Mouse (Mus musculus): ENCODE measurements around the gene Mapkbp1.

GRCm38 (mm10) chr2:120015882-120016281, 43.4 kb downstream of the Mapkbp1 start:
- no peak for TF ChIP-seq POLR2A (IDR thresholded peaks at IDR 0.05; ENCODE audit: borderline replicate concordance, low read depth, low read length)
- no peak for TF ChIP-seq CTCF (IDR thresholded peaks at IDR 0.05; ENCODE audit: low read depth, low read length)

All from bone marrow macrophage, adult 2 months (primary cell).